Mouse (Mus musculus): ENCODE measurements around the gene 5430403G16Rik.

DNA sequence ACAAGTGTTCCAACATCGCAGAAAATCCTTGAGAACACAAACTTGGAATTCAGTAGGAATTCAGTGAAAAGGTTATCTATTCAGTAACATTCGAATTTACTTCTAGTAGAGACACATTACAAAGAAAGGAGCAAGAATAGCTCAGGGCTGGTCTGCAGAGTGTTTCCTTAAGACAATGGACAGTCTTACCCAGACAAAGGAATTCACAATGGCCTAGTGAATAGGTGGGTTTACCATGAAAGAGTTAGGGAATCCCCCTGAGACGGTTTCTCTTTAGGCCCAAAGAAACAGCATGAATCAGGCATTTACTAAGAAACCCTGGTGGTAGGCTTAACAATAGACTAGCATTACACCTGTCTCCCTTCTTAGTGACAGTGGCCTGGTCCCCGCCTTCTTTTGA is 7.9 kb downstream of the 5430403G16Rik start:
- no peak for TF ChIP-seq CTCF (IDR thresholded peaks at IDR 0.05; ENCODE audit: low read depth, low read length)
- TF ChIP-seq POLR2A (IDR thresholded peaks at IDR 0.05; ENCODE audit: borderline replicate concordance, low read depth, low read length) = no peak

Measured in bone marrow macrophage, adult 2 months (primary cell).